ENCODE assay signal across 10 mouse cellular contexts in the genomic region with DNA sequence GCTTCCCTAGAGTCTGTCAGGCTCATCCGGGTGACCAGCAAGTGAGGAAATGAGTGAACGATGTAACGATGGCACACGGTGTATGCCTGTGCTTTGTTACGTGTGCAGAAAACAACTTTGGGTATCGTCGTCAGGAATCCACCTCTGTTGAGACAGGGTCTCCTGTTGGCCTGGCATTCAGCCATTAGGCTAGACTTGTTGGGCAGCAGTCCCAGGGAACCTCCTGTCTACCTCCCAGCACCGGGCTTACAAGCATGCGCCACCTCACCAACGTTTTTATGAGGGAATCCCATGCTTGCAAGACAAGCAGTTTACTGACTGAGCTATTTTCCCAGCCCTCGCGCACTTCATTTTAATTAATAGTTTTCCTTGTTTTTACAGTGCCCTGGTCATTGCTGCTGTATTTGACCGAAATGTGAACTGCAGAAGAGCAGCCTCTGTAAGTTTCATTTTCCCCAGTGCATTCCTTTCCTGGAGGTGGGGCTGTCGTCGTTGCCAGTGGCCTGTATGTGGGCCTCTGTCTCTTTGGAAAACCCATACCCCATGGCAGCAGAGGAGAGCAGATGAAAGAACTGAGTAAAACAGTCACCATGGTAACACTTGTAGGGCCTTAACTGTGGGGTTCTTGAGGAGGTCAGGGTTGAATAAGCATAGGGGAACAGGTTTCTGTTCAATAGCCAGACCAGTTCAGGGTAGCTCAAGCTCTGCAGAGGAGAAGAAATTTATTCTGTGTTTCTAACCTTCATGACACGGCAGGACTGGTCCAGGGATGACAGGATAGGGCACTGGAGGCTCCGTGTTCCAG. TPM values are rescaled to one million over a fixed set of nuclear protein-coding genes. Genes with fewer than 3 reads are reported as not detected.
DNase-seq lines count a peak whose midpoint lies in the region; ATAC-seq and TF ChIP-seq lines count a peak whose summit lies in the region.
"Had no signal": no experiment of that assay in that cellular context is flagged by ENCODE, and none has a peak within 500 bp of the region (broad histone marks: within the 10 kb centered on the region; RNA-seq: fewer than 3 reads in every experiment).

No protein-coding gene starts in this region.

- peaks cover 39% of the 10 kb centered on the region for H3K4me1 ChIP-seq in kidney, adult 2 months (ENCODE audit: control insufficient read depth, insufficient read depth, low read length)
- peaks cover 21% of the 10 kb centered on the region; the same call in 1 of the 2 replicates for H3K4me1 ChIP-seq in hindbrain, postnatal 0 days (ENCODE audit: insufficient read depth, low read length)
- peaks cover 19% of the 10 kb centered on the region for H3K4me1 ChIP-seq in midbrain, embryonic 16.5 days (ENCODE audit: control insufficient read depth, insufficient read depth, low read length)

- H3K9ac ChIP-seq in hindbrain, postnatal 0 days (replicated peaks; ENCODE audit: low read length): no peak overlapping the region
- no peak overlapping the region for H3K9ac ChIP-seq in midbrain, embryonic 16.5 days (ENCODE audit: low read depth, low read length)

- H3K27ac ChIP-seq in kidney, adult 2 months (ENCODE audit: insufficient read depth, low read depth, low read length): peak overlapping the region; percentile 24; the same call in 1 of the 2 replicates
- H3K27ac ChIP-seq in hindbrain, postnatal 0 days: peak overlapping the region; percentile 34; the same call in 1 of the 2 replicates
- H3K27ac ChIP-seq in midbrain, embryonic 16.5 days (ENCODE audit: low read length): peak overlapping the region; percentile 60

- no peak overlapping the region for H3K4me3 ChIP-seq in kidney, adult 2 months (ENCODE audit: insufficient read depth, low read depth, low read length)
- no peak overlapping the region for H3K4me3 ChIP-seq in hindbrain, postnatal 0 days (ENCODE audit: low read length)
- no peak overlapping the region for H3K4me3 ChIP-seq in midbrain, embryonic 16.5 days (ENCODE audit: low read depth, low read length)

- H3K36me3 ChIP-seq in kidney, adult 2 months (ENCODE audit: control insufficient read depth, insufficient read depth, low read length): no peaks in the 10 kb centered on the region
- no peaks in the 10 kb centered on the region for H3K36me3 ChIP-seq in hindbrain, postnatal 0 days (ENCODE audit: insufficient read depth, low read length)
- H3K36me3 ChIP-seq in midbrain, embryonic 16.5 days (ENCODE audit: control insufficient read depth, insufficient read depth, low read length): no peaks in the 10 kb centered on the region

- no peak for TF ChIP-seq POLR2A in kidney, adult 2 months (IDR thresholded peaks at IDR 0.05; ENCODE audit: low read depth, low read length)

- H3K9me3 ChIP-seq in hindbrain, postnatal 0 days (ENCODE audit: low read length): no peaks in the 10 kb centered on the region
- H3K9me3 ChIP-seq in midbrain, embryonic 16.5 days (replicated peaks; ENCODE audit: control insufficient read depth, low read length, poor library complexity, severe bottlenecking): no peaks in the 10 kb centered on the region

- no peak overlapping the region; the same call in 1 of the 2 replicates for H3K4me2 ChIP-seq in hindbrain, postnatal 0 days (ENCODE audit: low read depth, low read length)
- no peak overlapping the region for H3K4me2 ChIP-seq in midbrain, embryonic 16.5 days (ENCODE audit: low read length)

- WGBS in kidney, adult 2 months: 31% methylated on average over 17 of the region's 17 CpGs
- 38% methylated on average over 17 of the region's 17 CpGs for WGBS in hindbrain, postnatal 0 days
- whole genome bisulfite sequencing in midbrain, embryonic 16.5 days: 50% methylated on average over 17 of the region's 17 CpGs

- no peaks in the 10 kb centered on the region for H3K27me3 ChIP-seq in kidney, adult 2 months (replicated peaks; ENCODE audit: control insufficient read depth, insufficient read depth, low read length)
- H3K27me3 ChIP-seq in hindbrain, postnatal 0 days (ENCODE audit: insufficient read depth, low read length): no peaks in the 10 kb centered on the region
- no peaks in the 10 kb centered on the region for H3K27me3 ChIP-seq in midbrain, embryonic 16.5 days (ENCODE audit: control insufficient read depth, insufficient read depth, low read depth, low read length)

- peak; percentile 36; the same call in 1 of the 2 replicates for ATAC-seq in hindbrain, postnatal 0 days
- peak; percentile 66 for ATAC-seq in midbrain, embryonic 16.5 days
- ATAC-seq in monocyte, adult 5-6 weeks (replicated peaks; ENCODE audit: insufficient number of reproducible peaks, low FRiP score, low TSS enrichment, poor library complexity, severe bottlenecking): no peak

- DNase-seq in kidney, adult 2 months: peak; percentile 30
- no peak for DNase-seq in kidney, adult 18-20 months
- DNase-seq in embryo, embryonic 11 days: peak; percentile 30
- peak; percentile 44 for DNase-seq in hindbrain, postnatal 0 days (ENCODE audit: low spot score)
- no peak for DNase-seq in T-cell, adult 2 months (ENCODE audit: low spot score)
- DNase-seq in adrenal gland, postnatal 14 days: no peak
- DNase-seq: cerebellum, adult 11-12 months; thymus, adult 2 months had no signal

- no peak for TF ChIP-seq CTCF in kidney, adult 2 months (conservative IDR thresholded peaks at IDR 0.05; ENCODE audit: insufficient read depth, insufficient read length, low read depth, low read length)
- no peak for TF ChIP-seq CTCF in hindbrain, postnatal 0 days (IDR thresholded peaks at IDR 0.05; ENCODE audit: low read depth)

RNA-seq across cellular contexts. Expression of gene Zfp750, which starts 30.9 kb away (rescaled TPM):
- polyA plus RNA-seq in kidney, adult 2 months (2012; rRNA removed): 3.0 and 3.3 TPM in 2 replicates
- total RNA-seq in hindbrain, postnatal 0 days (2014; rRNA removed): 0.05 TPM in 1 of 2 replicates, not detected in the other
- 0.18 and 0.21 TPM in 2 replicates for polyA plus RNA-seq in hindbrain, postnatal 0 days (2015; fragmentation: Nextera tagmentation; extraction: Ambion mirVana)
- polyA plus RNA-seq in midbrain, embryonic 16.5 days (2015; fragmentation: Nextera tagmentation; extraction: Ambion mirVana): 0.53 and 0.57 TPM in 2 replicates
- total RNA-seq in adrenal gland, postnatal 14 days (2021): 1.0 and 1.8 TPM in 2 replicates
- total RNA-seq in monocyte, adult 5-6 weeks (2017): 0.19 TPM in 1 of 3 replicates, not detected in the others

Comparison
In these comparisons a context has a peak if more than half of its experiments do, and no peak if none do; other contexts are left out.
1. DNase-seq: peak in kidney, adult 2 months (single experiment), embryo, embryonic 11 days (single experiment) and hindbrain, postnatal 0 days (single experiment); none in kidney, adult 18-20 months (single experiment), T-cell, adult 2 months (single experiment) and adrenal gland, postnatal 14 days (single experiment).
2. Peak in every context shown above with its lines, with median percentiles within 50 percentile points of each other: H3K27ac ChIP-seq.